Mouse (Mus musculus) heart, postnatal 0 days (tissue): ENCODE measurements around the gene Ift172.

Experiments used
- CTCF ChIP-seq: IDR thresholded peaks from 2 replicates; pipeline ENCODE4 v1.5.1; 2016; ENCODE audit warnings: antibody characterized with exemption, control low read depth, low read depth
- EP300 ChIP-seq: IDR thresholded peaks from 2 replicates; pipeline ENCODE4 v1.6.1; 2016; ENCODE audit warnings: antibody characterized with exemption, low read depth

- TF ChIP-seq CTCF (no peak), EP300 (no peak)
Measured at GRCm38 (mm10) chr5:31250716-31251115, 40.2 kb downstream of the Ift172 start.
